Mouse (Mus musculus) spleen, adult 2 months (tissue): ENCODE measurements around the gene Cib4.

Experiments used
- CTCF ChIP-seq: fragments of 200-500 bp; IDR thresholded peaks from 2 replicates; pipeline ENCODE4 v1.5.1; 2011; ENCODE audit warnings: mild to moderate bottlenecking, inconsistent platforms; ENCODE audit not compliant: insufficient read depth, insufficient read length, insufficient replicate concordance; ENCODE audit errors: extremely low read depth
- POLR2A ChIP-seq: fragments of 200-500 bp; IDR thresholded peaks from 2 replicates; pipeline ENCODE4 v1.6.1; 2011; ENCODE audit warnings: low read depth, low read length, inconsistent platforms

- TF ChIP-seq CTCF (no peak), POLR2A (no peak)
Measured at GRCm38 (mm10) chr5:30590231-30590630, 44.6 kb upstream of the Cib4 start.
